Mouse (Mus musculus) bone marrow, adult 2 months (tissue): ENCODE data around the gene Chid1. TPM values are rescaled to one million over a fixed set of nuclear protein-coding genes. Genes with fewer than 3 reads are reported as not detected.
A peak's percentile ranks its signal among the peaks of the same experiment; 100 is the strongest.
"Not testable (repeated sequence)": the region's sequence is repeated elsewhere in the genome, so short reads cannot be mapped to it uniquely, and the experiment has no call there.

Experiments
- H3K27ac ChIP-seq: fragments of 200-500 bp; 2 replicates; pipeline ENCODE4 v1.5.1; 2012; ENCODE audit warnings: low read depth, mild to moderate bottlenecking, control low read depth, inconsistent platforms, low read length; ENCODE audit not compliant: control insufficient read depth, poor library complexity, insufficient read depth
- H3K4me1 ChIP-seq: fragments of 200-500 bp; 2 replicates; pipeline ENCODE4 v1.6.1; 2011; ENCODE audit warnings: low read length; ENCODE audit not compliant: control insufficient read depth, insufficient read depth
- H3K4me3 ChIP-seq: fragments of 200-500 bp; replicated peaks from 2 replicates; pipeline ENCODE3; 2011; ENCODE audit warnings: mild to moderate bottlenecking, low read depth, low read length, control low read depth; ENCODE audit not compliant: control insufficient read depth
- CTCF ChIP-seq: fragments of 200-500 bp; IDR thresholded peaks from 2 replicates; pipeline ENCODE4 v1.5.1; 2011; ENCODE audit warnings: low read length, control low read depth; ENCODE audit not compliant: control insufficient read depth, insufficient read depth
- POLR2A ChIP-seq: fragments of 200-500 bp; IDR thresholded peaks from 2 replicates; pipeline ENCODE4 v1.6.1; 2011; ENCODE audit warnings: low read depth, mild to moderate bottlenecking, control low read depth, low read length, borderline replicate concordance; ENCODE audit not compliant: control insufficient read depth
- WGBS: fragments of 180-500 bp; shearing (Covaris S2); methylation state at CpG from one replicate; pipeline ENCODE4 v1.1.7; 2018; 5-methylcytosine and 5-hydroxymethylcytosine counted together
- polyA plus RNA-seq: library from polyadenylated mRNA; stranded (reverse); fragments of >200 nt; gene quantifications from 2 replicates; pipeline ENCODE4 v1.2.4, GENCODE M21; 2011; ENCODE audit warnings: low replicate concordance; ENCODE audit not compliant: missing spikeins, insufficient read depth, insufficient read length

Chid1 gene
- polyA plus RNA-seq, 1 experiment = 10.9 TPM

DNA sequence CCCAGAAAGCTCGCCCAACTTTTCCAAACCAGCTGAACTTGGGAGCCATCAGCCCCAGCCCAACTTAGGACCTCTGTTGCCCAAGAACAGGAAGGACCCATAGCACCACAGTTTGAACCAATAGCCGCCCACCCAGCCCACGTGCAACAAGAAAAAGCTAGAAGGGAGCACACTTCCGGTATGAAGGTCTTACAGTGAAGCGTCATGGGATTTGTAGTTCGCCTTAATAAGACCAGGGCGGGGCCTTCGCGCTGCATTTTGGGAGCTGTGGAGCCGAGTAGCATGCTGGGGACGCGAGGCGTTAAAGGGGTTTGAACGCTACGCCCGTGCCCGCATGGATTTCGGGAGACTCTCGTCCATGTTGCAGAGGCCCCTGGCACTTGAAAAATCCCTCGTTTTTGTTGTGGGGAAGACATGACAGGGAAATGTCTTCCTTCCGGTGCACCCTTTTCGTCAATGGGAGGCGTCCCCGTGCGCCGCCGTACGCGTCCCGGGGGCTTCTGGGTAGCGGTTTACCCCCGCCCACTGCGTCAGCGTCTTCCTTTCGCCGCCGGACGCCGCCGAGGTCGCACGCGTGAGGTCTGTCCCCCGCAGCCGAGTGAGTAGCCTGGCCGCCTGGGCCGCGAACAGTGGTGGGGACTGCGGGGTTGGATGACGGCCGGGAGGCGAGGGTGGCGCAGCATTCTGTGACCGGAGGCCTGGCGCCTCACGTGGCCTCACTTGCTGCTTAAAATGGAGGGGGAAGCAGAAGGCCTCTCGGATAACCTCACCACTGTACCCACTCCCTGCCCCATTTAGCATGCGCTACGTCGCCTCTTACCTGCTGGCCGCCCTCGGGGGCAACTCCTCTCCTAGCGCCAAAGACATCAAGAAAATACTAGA, 92.3 kb downstream of the Chid1 start, which contains the start of gene Rplp2:
Gene Rplp2 (plus strand): TSS at position 261 of the 882 bp plus-strand sequence.
- peak within 1 kb of the TSS; percentile 94 for H3K4me3 ChIP-seq
- H3K4me1 ChIP-seq = peaks cover 2% of the 10 kb centered on the region; the same call in 1 of the 2 replicates
- WGBS = under 1% methylated on average over 63 of the region's 63 CpGs
- TF ChIP-seq CTCF = no peak
- peak; percentile 93; the same call in 1 of the 2 replicates for TF ChIP-seq POLR2A
- H3K27ac ChIP-seq = peak within 1 kb of the TSS; percentile 76

- H3K4me3 ChIP-seq, H3K4me1 ChIP-seq, H3K27ac ChIP-seq: not testable (repeated sequence)
- WGBS = 74% methylated on average over 3 of the region's 3 CpGs
Measured at GRCm38 (mm10) chr7:141446374-141446773, 93.3 kb downstream of the Chid1 start.

- peak within 1 kb of the TSS; percentile 40 for H3K27ac ChIP-seq
- no peak for TF ChIP-seq CTCF
- TF ChIP-seq POLR2A = peak; percentile 73; the same call in 1 of the 2 replicates
Measured at GRCm38 (mm10) chr7:141443828-141444237, 95.8 kb downstream of the Chid1 start, which contains the start of gene Pidd1. Gene Pidd1, minus strand, starts transcription at chr7:141444025.

More at GRCm38 (mm10) chr7:141443828-141444237, 95.8 kb downstream of the Chid1 start, which contains the start of gene Pidd1:
- H3K4me1 ChIP-seq = peaks cover 2% of the 10 kb centered on the region; the same call in 1 of the 2 replicates
- WGBS = under 1% methylated on average over 25 of the region's 25 CpGs
- peak within 1 kb of the TSS; percentile 71 for H3K4me3 ChIP-seq

Other genes with a start within 250 kb of the Chid1 start
- gene Drd4, start 247.9 kb downstream of the Chid1 start, polyA plus RNA-seq = not detected in 2 replicates
- 49.1 and 51.4 TPM in 2 replicates for gene Deaf1, start 212.2 kb downstream of the Chid1 start, polyA plus RNA-seq
- 23.5 and 33.0 TPM in 2 replicates for gene Tmem80, start 212.1 kb downstream of the Chid1 start, polyA plus RNA-seq
- 0.57 and 0.79 TPM in 2 replicates for gene Eps8l2, start 201.0 kb downstream of the Chid1 start, polyA plus RNA-seq
- gene Taldo1, start 147.7 kb downstream of the Chid1 start, polyA plus RNA-seq = 324 and 522 TPM in 2 replicates
- gene Gatd1, start 125.7 kb downstream of the Chid1 start, polyA plus RNA-seq = 26.2 and 33.6 TPM in 2 replicates
- 3.4 TPM in 1 of 2 replicates, not detected in the other for gene Cend1, start 110.4 kb downstream of the Chid1 start, polyA plus RNA-seq
- 18.1 and 30.3 TPM in 2 replicates for gene Slc25a22, start 102.0 kb downstream of the Chid1 start, polyA plus RNA-seq
- 19.4 and 39.6 TPM in 2 replicates for gene Pidd1, start 95.8 kb downstream of the Chid1 start, polyA plus RNA-seq
- gene Rplp2, start 92.5 kb downstream of the Chid1 start, polyA plus RNA-seq = 2,580 and 2,615 TPM in 2 replicates
- gene Pnpla2, start 84.7 kb downstream of the Chid1 start, polyA plus RNA-seq = 14.4 and 21.3 TPM in 2 replicates
- 12.4 and 20.7 TPM in 2 replicates for gene Cracr2b, start 78.8 kb downstream of the Chid1 start, polyA plus RNA-seq
- 22.5 and 34.2 TPM in 2 replicates for gene Cd151, start 72.5 kb downstream of the Chid1 start, polyA plus RNA-seq
- gene Polr2l, start 64.7 kb downstream of the Chid1 start, polyA plus RNA-seq = 5.0 and 7.9 TPM in 2 replicates
- 13.2 and 16.4 TPM in 2 replicates for gene Tspan4, start 64.6 kb downstream of the Chid1 start, polyA plus RNA-seq
- gene Ap2a2, start 22.3 kb upstream of the Chid1 start, polyA plus RNA-seq = 38.8 and 59.9 TPM in 2 replicates
- 0.25 TPM in 1 of 2 replicates, not detected in the other for gene Muc6, start 115.5 kb upstream of the Chid1 start, polyA plus RNA-seq
- 0.75 TPM in 1 of 2 replicates, not detected in the other for gene Muc2, start 150.5 kb upstream of the Chid1 start, polyA plus RNA-seq
- not detected in 2 replicates for gene Muc5ac, start 249.1 kb upstream of the Chid1 start, polyA plus RNA-seq